Mouse (Mus musculus) urinary bladder, postnatal 36 days (tissue): ENCODE measurements at regions not wholly inside any gene's neighbourhood (a gene's known extent, or its start where the extent isn't known, plus 50 kb on each side); places are given as distances from the start of the nearest gene placed in this dataset.

ENCODE experiments used
- DNase-seq, 2 experiments: peaks; one replicate each; pipeline ENCODE4 v3.0.0; 2022; ENCODE audit warnings: low spot score in 2 of 2, mixed read lengths in 1 of 2

- DNase-seq: no peak
Measured at GRCm38 (mm10) chr12:33715997-33716396, 212.2 kb upstream of the Ferd3l start.

- no peak for DNase-seq
Measured at GRCm38 (mm10) chr12:33717053-33717452, 211.2 kb upstream of the Ferd3l start.

DNA sequence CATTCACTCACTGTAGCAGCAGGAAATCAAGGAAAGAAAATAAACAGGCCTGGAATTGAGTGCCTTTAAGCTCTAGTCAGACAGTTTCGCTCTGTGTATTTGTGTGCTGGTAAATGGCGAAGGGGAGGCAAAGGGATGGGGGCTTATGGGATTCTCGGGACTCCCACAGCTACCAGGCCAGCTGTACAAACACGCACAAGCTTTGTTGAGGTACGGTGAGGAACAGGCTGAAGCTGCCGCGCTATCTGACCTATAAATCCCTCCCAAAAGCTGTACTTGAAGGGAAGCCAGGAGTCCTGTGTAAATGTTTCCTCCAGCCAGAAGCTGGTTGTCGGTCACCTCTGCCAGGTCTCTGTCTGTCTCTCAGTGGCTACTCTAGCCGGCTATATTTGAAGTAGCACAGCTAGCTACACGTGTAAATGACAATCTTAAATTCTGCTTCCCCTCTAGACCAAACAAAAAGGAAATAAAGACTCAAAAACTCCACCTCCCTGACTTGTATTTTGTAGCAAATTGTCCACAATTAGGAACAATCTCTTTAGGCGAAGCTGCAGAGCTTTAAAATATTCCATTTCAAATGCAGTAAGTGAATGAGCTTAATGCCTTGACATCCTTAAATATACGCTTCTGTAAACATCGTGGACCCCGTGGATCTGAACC lies 210.5 kb upstream of the Ferd3l start:
- no peak for DNase-seq

GRCm38 (mm10) chr12:33719063-33719462 lies 209.2 kb upstream of the Ferd3l start:
- peak; percentile 8 to 36 for DNase-seq

DNA sequence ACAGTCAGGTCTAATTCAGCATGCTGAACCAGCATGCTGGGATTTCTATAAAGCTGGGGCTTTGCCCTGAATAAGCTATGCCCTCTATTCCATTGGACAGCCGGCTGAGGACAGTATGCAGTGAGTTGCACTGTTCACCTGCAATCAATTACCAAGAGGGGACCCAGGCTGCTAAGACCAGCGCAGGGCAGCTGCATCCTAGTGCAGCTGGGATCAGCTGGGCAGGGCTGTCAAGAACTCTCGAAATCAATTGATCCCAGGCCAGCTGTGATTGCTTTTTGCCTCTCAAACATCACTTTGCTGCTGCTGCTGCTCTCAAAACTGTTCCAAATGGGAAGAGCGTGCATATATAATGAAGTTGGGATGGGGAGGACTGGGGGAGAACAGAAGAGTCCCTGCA lies 196.3 kb upstream of the Ferd3l start:
- DNase-seq: no peak

DNA sequence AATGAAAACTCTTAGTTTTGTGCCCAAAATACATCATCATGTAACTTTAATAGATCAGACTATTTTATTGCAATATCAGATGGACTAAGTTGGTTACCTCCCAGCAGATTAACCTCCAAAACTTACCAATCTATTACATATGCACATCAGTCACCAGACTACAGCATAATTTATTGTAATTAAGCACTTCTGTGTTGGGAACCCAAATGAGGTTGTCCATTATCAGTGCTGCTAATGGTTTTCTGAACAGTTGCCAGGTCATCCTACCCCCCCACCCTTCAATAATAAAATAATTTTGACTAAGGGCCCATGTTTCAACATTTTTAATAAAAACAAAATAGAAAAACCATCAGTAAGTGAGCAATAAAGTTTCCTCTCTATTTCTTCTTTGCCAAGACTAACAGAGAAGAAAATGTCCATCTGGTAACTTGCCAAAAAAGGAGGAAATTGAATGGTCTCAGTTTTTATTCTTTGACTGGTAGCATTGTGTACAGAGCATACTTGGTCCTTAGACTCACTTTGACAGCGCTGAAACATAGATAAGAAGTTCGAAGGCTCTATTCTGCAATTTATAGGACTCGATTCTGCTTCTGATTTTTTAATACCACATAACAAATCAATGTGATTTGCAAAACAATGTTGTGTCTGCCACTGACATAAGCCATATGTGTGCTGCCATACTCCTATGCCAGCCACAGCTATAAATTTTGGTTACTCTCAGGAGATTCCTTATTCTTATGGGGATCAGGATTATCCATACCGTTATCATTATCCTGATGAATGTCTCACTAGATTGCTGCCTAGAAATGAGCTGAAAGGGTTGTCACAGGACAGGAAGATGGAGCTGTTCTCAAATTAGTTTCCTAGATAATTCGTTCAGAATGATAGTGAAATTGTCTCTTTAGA lies 152.4 kb upstream of the Ferd3l start:
- no peak for DNase-seq

GRCm38 (mm10) chr12:33778477-33778876 lies 149.7 kb upstream of the Ferd3l start:
- no peak for DNase-seq

DNA sequence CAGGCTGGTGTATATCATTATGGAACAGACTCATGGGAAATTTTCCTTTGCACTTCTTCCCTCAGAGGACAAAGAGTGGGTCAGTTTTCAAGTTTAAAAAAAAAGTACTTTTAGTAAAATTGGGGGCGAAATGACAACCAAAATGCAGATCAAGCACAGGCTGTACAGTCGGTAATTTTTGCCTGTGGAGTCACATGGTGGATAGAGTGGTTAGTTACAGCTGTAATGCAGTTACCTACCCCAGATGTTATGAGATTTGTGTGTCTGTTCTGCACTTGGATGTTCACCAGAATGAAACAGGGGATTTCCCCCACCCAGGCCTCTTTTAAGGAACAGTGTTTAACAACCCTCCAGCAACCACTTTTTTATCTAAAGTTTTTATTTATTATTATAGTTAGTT lies 148.3 kb upstream of the Ferd3l start:
- DNase-seq: no peak

DNA sequence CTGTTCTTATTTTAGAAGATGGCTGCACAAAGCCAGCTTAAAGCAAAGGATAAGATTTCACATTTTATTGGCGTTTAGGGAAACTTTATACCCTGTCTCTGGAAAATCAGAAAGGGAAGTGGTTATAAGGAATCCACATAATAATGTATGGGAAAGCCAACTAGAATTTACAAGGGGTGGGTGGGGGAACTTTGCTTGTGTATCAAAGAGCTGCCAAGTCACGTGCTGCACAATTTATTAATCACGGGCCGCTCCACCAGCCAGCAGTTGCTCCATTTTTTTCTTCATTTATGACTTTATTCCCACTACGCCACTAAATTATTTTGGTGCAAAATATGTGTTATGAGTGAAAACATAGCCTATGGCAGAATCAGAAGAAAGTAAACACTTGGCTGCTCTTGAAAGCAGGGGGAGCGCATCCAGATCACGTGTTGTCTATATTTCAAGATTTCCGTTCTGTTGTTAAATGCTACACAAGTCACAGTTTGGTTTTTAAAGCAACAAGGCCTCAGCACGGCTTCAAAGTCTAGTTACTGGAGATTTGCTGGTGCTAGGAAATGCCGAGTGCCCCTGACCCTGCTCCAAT lies 123.9 kb upstream of the Ferd3l start:
- no peak for DNase-seq

- no peak for DNase-seq
Measured at GRCm38 (mm10) chr12:33825571-33825970, 102.7 kb upstream of the Ferd3l start.

DNA sequence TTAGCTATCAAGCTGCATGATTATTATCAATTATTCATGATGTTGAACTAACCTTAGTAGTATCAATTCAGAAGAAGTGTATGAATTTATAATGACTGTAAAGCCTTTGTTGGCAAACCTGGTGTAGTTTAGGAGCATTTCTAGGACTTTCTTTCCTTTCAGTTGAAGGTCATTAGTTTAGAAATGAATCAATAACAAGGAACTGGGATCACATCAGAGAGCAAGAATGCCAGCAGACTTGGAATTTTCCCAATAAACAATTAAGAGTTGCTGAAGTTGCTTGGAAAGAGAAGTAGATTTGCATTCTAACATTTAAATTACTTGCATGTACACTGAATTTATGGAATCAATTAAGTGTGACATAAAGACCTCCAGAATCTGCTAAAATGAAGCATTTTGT lies 79.1 kb upstream of the Ferd3l start:
- DNase-seq: no peak

DNA sequence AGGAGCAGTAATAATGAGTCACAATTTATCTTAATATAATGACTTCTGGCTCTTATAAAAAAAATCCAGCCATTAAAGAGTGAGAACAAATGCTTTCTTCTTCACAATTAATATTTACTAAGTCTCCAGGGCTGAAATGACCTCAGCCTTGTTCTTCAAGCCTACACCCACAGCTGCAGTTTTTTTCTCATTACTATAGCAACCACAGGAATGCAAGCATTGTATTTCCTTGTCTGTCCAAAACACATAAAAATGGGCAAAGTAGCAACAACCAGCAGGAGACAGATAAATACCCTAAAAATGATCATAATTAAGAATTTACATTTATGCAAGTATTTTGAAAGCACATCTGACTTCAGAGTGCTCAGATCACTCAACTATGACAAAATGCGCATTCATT lies 76.5 kb upstream of the Ferd3l start:
- no peak for DNase-seq
